Mouse (Mus musculus): ENCODE data around the gene Crhr1.

- TF ChIP-seq CTCF (IDR thresholded peaks at IDR 0.05; ENCODE audit: borderline replicate concordance, insufficient read depth, low read depth, low read length), result no peak
- no peak for TF ChIP-seq POLR2A (IDR thresholded peaks at IDR 0.05; ENCODE audit: borderline replicate concordance, insufficient read depth, low read length)
These were observed 90.6 kb downstream of the Crhr1 start for GRCm38 (mm10) chr11:104223301-104223700.

Measured in cerebellum, adult 2 months (tissue).